Mouse (Mus musculus) heart, adult 18-20 months (tissue): ENCODE results near the gene Golga5. TPM values are rescaled to one million over a fixed set of nuclear protein-coding genes. Genes with fewer than 3 reads are reported as not detected.

Experiments
- DNase-seq, 2 experiments: peaks; one replicate each; pipeline ENCODE4 v3.0.0; 2021 to 2022; ENCODE audit warnings: mixed read lengths in 1 of 2
- total RNA-seq, 2 experiments: library from RNA; stranded (reverse); gene quantifications; 2 replicates each; pipeline ENCODE4 v1.2.3; 2021

Gene Golga5
- total RNA-seq, 2 experiments from 2014 or later: 25.7 to 28.3 TPM

DNA sequence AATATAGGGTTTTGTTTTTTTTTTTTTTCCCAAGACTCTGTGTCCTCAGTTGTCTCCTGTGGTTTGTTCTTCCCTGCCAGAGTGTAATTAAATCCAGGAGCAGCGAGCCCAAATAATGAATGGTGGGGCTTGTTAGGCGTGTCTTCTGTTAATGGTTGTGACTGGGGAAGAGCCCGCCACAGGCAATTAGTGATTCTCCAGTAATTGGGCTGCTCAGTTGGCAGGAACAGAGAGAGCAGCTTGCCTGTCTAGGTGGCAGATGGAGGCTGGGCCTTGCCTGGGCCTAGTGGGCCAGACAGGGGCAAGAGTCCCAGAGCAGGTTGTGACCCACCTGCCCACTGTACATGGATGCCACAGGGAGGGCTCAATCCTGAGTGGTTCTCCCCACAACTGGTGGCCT lies 42.4 kb downstream of the Golga5 start:
- no peak for DNase-seq

DNA sequence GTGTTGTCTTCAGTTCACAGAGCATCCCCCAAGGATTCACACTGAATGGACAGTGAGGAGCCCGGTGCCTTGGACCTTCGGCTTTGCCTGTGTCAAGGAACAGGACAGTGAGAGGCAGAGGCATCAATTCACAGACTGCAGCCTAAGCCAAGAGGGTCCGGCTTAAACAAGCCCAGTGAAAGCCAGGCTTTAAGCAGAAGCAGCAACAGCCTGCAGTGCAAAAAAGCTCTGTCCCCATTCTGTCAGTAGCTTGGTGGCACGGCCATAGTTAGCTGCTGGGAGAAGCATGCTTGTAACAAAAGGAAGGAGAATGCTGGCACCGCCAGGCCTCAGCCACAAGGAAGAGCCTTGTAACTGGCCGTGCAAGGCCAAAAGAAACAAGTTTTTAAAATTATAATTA lies 45.2 kb downstream of the Golga5 start:
- no peak for DNase-seq

DNA sequence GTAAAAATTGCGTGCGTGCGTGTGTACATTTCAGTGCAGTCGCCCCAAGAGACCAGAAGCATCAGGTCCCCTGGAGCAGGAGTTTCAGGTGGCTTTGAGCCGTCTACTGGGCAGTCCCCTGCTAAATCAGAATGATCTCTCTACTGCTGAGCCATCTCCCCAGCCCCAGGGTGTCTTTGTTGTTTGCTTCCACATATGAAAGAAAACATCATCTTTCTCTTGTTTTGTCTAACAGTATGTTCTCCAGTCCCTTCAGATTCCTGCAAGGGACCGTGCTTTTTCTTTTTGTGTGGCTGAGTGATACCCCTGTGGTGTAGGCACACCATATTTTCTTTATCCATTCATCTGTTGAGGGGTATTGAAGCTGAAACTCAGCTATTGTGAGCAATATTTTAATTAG lies 45.8 kb downstream of the Golga5 start:
- no peak for DNase-seq

DNA sequence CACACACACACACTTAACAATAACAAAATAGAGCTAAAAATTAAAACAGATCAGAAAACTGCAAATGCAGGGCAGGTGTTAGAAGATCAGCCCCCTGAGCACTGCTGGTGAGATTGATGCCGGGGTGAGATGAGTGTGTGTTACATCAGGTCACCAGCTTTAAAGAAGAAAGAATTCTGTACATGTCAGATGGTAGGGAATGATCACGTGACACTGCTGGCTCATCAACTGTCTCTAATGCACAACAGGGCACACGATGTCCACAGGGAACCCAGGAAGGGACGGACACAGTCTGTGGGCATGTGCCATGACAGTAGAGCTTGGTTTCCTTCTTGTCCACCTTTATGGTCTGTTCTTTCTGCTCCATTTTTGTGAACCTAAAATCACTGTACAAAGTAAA lies 47.2 kb downstream of the Golga5 start:
- DNase-seq: no peak

DNA sequence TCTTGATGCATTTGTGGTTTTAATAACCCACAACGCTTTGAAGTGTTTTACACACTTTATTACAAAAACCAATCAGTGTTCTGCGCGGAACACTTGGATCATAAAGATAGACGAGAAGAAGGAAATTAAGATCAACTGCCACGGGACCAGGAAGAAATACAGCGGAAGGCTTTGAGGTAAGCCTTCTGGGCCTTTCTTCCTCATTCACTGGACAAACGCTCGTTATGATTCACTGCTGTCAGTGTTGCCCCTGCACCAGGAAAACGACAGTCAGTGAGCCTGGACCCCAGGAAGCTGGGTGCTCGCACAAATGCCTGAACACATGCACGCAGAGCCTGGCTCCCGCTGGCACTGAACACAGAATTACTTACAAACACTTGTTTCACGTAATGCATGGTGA lies 48.7 kb downstream of the Golga5 start:
- DNase-seq: no peak

DNA sequence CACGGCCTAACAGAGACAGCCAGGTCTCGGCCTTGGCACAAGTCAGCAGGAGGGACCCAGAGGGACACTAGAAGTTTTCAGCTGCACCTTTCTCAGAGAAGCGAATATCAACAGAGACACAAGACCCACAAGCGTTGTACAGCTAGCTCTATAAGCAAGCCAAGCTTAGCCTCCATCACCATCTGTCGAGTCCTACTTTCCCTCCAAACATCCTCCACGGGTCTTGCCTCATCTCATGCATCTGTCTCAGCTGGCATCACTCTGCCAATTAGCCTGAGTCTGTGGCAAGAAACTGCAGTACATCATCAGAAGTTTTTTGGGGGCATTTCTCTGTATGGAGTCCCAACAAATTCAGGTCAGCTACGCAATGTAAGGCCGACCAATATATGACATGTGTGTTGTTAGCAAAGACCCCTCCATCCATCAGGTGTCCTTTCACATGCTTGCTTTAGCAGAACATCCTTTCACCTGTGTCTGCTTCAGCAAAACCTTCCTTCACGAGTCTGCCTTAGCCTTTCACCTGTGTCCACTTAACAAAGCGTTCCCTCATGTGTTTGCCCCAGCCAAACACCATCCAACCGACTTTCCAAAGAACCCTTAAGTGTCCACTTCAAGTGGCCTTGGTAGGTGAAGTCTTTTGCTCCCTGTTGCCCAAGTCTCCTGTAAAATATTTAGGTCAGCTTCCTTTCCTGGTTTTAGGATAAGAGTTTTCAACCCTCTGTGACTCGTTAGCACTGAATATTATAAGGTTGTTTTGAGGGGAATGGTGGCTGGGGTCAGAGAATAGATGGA lies 51.2 kb downstream of the Golga5 start:
- no peak for DNase-seq

DNA sequence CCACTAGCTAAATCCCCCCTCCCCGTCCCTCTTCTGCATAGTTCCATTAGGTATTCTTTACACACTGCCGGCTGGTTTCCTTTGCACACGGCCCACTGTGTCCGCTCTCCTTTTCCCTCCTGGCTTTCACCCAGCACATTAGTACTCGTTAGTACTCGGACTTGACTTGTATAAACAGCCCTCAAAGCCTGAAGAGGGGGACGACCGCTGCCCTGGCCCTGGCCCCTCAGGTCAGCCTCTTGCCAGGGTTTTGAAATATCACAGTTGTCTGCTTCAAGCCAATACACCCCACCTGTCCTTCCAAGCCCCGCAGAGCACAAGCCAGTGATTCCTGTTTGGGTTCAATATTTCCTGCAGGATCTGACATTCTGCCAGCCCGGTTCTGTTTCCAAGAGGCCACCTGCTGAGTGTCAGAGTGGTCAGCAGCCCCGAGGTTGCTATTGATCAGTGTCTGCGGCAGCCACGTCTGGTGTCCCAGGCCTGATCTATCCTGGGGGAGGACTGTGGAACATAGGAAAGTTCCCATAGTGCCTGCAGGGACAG lies 52.9 kb downstream of the Golga5 start:
- DNase-seq: peak; percentile 41 to 52

DNA sequence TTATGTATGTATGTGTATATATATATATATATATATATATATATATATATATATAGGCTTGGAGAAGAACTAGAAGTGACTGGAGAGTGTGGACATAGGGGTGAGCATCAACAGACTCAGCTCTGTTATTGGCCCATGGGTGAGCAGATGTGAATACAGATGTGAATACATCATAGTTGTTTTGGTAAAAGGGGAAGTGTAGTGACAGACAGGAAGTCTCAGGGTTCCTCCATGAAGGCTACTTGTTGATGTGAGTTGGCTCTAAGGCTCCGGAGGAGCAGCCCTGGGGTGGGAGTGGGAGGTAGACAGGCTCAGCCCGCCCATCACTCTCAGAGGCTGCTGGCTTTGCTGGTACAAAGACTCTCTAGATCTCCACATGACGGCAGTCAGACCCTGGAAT lies 55.3 kb downstream of the Golga5 start:
- no peak for DNase-seq

DNA sequence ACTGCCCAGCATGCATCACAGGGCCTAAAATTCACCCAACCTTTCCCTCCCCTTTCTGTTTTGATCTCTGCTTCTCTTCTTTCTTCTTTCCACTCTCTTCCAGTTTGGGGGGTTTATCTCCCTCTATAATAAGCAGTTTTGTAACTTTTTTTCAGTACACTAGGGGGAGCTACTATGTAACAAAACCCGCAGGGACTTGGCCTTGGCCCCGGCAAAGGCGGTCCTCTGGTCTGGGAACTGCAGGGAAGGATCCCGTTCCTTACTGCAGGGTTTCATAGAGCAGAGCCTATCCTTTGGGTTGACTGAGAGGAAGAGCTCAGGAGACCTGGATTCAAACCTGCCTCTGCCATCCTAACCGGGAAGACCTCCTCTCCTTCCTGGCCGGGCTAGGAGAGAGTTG lies 55.8 kb downstream of the Golga5 start:
- peak; percentile 18 to 34 for DNase-seq

DNA sequence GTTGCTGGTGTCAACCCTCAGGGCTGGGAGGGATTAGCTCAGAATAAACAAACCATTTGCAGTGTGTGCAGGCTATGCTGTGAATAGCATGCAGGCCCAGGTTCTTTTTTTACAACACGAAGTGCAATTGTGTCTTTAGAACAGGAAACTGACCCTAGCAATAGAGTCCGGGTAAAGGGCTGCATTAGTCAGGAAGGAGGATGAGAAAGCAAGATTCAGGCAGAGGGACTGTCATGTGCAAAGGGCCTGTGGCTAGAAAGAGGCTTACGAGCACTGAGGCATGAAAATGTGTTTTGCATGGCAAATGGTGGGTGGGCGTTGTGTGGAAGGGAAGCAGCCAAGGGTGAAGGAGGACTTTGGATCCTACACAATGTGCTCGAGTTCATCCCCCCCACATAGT lies 59.1 kb downstream of the Golga5 start:
- DNase-seq: no peak

DNA sequence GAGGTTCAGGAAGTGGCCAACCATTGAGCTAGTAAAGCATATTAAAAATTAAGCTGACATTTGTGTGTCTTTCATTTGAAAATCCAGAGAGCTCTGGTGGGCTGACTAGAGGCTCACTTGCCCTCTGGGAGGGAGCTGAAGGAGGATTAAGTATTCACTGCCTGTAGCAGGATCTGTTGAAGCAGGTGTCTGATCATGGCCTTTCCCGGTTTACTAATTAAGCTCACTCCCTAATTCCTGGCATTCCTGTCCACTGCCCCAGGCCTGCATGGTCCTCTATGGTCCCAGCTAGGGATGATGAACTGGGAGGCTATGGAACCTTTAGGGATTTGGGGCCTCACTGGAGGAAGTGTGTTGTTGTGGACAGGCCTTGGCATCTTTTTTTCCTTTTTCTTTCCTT lies 66.9 kb downstream of the Golga5 start:
- DNase-seq: no peak

DNA sequence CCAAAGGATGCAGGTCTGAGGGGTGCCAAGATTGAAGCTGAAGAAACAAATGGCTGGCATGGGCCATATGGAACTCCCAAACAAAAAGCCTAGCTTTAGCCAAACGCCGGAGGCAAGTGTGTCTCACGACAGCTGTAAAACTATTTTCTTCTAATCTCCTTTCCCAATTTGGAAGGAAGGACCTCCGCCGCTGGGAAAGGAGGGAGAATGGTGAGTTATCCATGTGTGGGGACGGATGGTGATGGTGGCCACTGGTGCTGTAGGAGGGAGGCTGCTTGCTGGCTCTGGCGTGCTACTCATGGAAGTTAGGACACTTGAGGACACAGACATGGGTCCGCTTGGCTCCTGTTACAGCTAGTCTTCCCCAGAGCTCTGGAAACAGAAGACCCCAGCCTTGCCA lies 71.3 kb downstream of the Golga5 start:
- DNase-seq: no peak

DNA sequence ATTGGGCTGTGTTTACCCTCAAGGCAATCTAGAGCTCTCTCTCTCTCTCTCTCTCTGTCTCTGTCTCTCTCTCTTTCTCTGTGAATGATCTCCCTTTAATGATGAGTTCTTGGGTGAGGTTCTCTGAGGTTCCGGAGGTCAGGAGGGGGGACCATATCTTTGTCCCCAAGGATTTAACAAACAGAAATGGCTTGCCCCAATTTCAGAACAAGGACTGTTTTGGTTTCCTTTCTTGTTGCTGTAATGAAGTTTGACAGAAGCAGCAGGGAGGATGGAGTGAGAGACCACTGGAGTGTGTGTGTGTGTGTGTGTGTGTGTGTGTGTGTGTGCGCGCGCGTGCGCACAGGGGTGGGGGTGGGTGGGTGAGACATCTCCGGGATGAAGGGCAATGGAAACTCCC lies 72.2 kb downstream of the Golga5 start:
- no peak for DNase-seq

DNA sequence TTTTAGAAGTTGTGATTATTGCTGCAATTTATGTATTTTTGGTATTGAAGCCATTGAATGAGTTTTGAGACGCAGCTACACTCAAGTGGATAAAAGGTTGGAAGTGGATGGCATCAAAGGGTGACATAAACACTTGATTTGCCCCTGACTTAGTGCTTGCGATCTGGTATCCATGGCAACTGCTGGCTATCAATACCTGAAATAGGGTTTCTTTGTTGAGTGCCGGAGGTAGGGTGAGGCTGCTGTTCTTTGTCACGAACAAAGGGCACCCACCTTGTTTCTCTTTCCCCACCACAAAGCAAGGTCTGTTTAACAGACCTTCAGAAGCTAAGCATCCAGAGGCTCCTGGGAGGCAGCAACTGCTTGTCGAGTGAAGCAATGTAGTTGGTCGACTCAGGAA lies 76.2 kb downstream of the Golga5 start:
- DNase-seq: no peak

Other genes starting within 250 kb of the Golga5 start
- gene Rin3, start 186.1 kb upstream of the Golga5 start, total RNA-seq: 10 to 100 TPM; 28.3 to 29.5 TPM
- 10 to 100 TPM; 60.6 to 61.5 TPM for gene Lgmn, start 29.3 kb upstream of the Golga5 start, total RNA-seq
- not detected for gene Chga, start 85.8 kb downstream of the Golga5 start, total RNA-seq
- 10 to 100 TPM in 1 of 2 experiments, 1 to 10 TPM in 1; 9.1 to 12.4 TPM for gene Itpk1, start 235.8 kb downstream of the Golga5 start, total RNA-seq